Mouse (Mus musculus): Measurements from ENCODE around the gene 1700016C15Rik. TPM values are rescaled to one million over a fixed set of nuclear protein-coding genes. Genes with fewer than 3 reads are reported as not detected.

1700016C15Rik gene
- polyA plus RNA-seq, 1 experiment from 2014 or later = not detected

DNA sequence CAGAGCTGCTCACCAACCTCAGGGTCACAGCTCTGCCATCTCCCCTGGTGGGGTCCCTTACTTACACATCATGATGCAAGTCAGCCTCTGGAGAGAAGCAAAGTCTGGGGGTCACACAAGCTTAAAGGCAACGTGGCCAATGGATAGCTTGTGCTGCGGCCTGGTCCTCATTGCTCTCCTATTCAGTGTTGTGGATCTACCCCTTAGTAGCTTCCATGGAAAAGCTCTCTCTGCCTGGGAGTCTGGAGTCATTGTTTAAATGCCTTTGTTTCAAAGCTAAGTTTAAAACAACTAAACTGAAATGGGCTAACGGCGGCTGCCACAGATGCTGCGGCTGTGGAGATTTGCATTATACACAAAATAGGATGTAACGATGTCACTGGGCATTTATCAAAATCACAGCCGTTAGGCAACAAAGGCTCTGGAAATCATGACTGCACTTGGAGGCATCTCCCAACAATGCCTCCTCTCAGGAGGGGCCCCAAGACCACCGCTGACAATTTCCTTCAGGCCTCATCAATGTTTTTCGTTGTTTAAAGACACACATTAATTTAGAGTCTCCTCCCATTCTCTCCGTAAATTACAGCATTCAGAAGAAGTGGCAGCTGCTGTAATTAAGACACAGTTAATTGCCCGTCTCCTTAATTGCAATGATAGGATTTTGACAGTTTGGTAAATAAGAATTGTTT, 11.1 kb upstream of the 1700016C15Rik start:
- Histone ChIP-seq H3K9me3 (ENCODE audit: low read depth, low read length) (no peaks in the 10 kb centered on the region), H3K36me3 (ENCODE audit: insufficient read depth) (no peaks in the 10 kb centered on the region), H3K27ac (ENCODE audit: low read depth) (no peak overlapping the region), H3K9ac (no peak overlapping the region), H3K4me2 (no peak overlapping the region), H3K4me1 (ENCODE audit: insufficient read depth) (no peaks in the 10 kb centered on the region), H3K27me3 (ENCODE audit: insufficient read depth, low read length) (no peaks in the 10 kb centered on the region), H3K4me3 (ENCODE audit: low read depth, low read length) (no peak overlapping the region)
- ATAC-seq (ENCODE audit: insufficient read depth) = no peak
- TF ChIP-seq CTCF (IDR thresholded peaks at IDR 0.05; ENCODE audit: low read depth) = no peak
- WGBS = 65% methylated on average over 11 of the region's 11 CpGs
- peak; percentile 13 for DNase-seq

GRCm38 (mm10) chr1:177719029-177719427, 10.6 kb upstream of the 1700016C15Rik start:
- ATAC-seq (ENCODE audit: insufficient read depth) = no peak
- Histone ChIP-seq H3K9ac (no peak overlapping the region), H3K4me3 (ENCODE audit: low read depth, low read length) (no peak overlapping the region), H3K4me1 (ENCODE audit: insufficient read depth) (no peaks in the 10 kb centered on the region), H3K4me2 (no peak overlapping the region), H3K36me3 (ENCODE audit: insufficient read depth) (no peaks in the 10 kb centered on the region), H3K27ac (ENCODE audit: low read depth) (no peak overlapping the region), H3K27me3 (ENCODE audit: insufficient read depth, low read length) (no peaks in the 10 kb centered on the region), H3K9me3 (ENCODE audit: low read depth, low read length) (no peaks in the 10 kb centered on the region)
- no peak for DNase-seq
- 63% methylated on average over 3 of the region's 3 CpGs for WGBS
- no peak for TF ChIP-seq CTCF (IDR thresholded peaks at IDR 0.05; ENCODE audit: low read depth)

GRCm38 (mm10) chr1:177723786-177724185, 5.8 kb upstream of the 1700016C15Rik start:
- Histone ChIP-seq H3K9me3 (ENCODE audit: low read depth, low read length) (no peaks in the 10 kb centered on the region), H3K4me3 (ENCODE audit: low read depth, low read length) (no peak overlapping the region), H3K4me1 (ENCODE audit: insufficient read depth) (no peaks in the 10 kb centered on the region), H3K27me3 (ENCODE audit: insufficient read depth, low read length) (no peaks in the 10 kb centered on the region), H3K4me2 (no peak overlapping the region), H3K27ac (ENCODE audit: low read depth) (no peak overlapping the region), H3K9ac (no peak overlapping the region), H3K36me3 (ENCODE audit: insufficient read depth) (no peaks in the 10 kb centered on the region)
- no peak for ATAC-seq (ENCODE audit: insufficient read depth)
- 69% methylated on average over 4 of the region's 4 CpGs for WGBS
- TF ChIP-seq CTCF (IDR thresholded peaks at IDR 0.05; ENCODE audit: low read depth) = no peak
- no peak for DNase-seq

DNA sequence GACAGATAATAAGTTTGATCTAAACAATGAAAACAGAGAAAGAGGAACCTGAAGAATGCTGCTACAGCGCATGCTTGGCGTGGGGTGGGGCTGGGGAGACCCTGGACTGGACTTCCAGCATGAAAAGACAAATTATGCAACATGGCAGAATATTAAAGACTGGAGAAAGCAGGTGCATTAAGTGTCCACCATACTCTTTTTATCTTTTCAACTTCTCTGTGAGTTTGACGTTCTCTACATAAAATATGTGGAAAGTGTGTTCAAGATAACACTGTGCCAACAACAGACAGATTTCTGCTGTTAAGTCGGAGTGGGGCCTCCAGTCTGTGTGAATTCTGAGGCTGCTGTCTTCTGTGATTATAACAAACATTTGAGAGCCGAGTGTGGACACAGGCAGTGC, 2.7 kb upstream of the 1700016C15Rik start:
- no peak for TF ChIP-seq CTCF (IDR thresholded peaks at IDR 0.05; ENCODE audit: low read depth)
- 0 out of 2 replicates have a peak, but pooled peaks cover 3% of the 10 kb centered on the region for H3K9me3 ChIP-seq (ENCODE audit: low read depth, low read length)
- no peaks in the 10 kb centered on the region for H3K4me1 ChIP-seq (ENCODE audit: insufficient read depth)
- H3K9ac ChIP-seq = no peak overlapping the region
- no peak overlapping the region for H3K27ac ChIP-seq (ENCODE audit: low read depth)
- H3K27me3 ChIP-seq (ENCODE audit: insufficient read depth, low read length) = no peaks in the 10 kb centered on the region
- ATAC-seq (ENCODE audit: insufficient read depth) (0 out of 2 replicates have a peak, but pooled peaks have one; percentile 26), DNase-seq (peak; percentile 21)
- no peak overlapping the region for H3K4me2 ChIP-seq
- WGBS = 32% methylated on average over 5 of the region's 5 CpGs
- no peak overlapping the region for H3K4me3 ChIP-seq (ENCODE audit: low read depth, low read length)
- H3K36me3 ChIP-seq (ENCODE audit: insufficient read depth) = no peaks in the 10 kb centered on the region

DNA sequence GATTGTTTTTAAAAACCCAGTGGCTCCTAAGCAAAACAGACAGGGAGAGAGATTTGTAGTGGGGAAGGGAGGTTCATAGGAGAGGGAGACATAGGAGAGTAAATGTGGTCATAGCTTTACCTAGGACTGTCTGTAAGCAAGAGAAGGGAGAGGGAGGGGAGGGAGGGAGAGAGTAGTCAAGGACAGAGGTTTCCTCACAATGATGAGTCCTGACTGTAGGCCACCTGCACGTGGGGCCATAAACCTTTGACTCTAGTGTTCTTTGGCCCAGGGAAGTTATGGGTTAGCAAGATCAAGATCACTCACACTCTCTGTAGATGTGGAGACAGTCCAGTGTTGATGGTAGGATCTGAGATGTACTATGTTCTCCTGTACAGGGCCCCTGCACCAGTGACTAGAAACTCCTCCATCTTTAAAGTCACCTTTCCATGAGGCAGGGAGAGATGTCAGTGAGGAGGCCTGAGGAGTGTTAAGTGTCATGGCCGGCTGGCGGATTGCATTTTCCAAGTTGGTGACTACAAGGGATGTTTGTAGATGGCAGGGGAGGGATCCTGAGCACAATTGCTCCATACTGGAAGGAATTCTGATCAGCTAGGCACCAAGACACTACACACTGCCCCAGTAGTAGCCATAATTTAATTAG, 1.6 kb upstream of the 1700016C15Rik start:
- no peak overlapping the region for H3K4me3 ChIP-seq (ENCODE audit: low read depth, low read length)
- no peaks in the 10 kb centered on the region for H3K36me3 ChIP-seq (ENCODE audit: insufficient read depth)
- WGBS = 80% methylated on average over 3 of the region's 3 CpGs
- DNase-seq = no peak
- TF ChIP-seq CTCF (IDR thresholded peaks at IDR 0.05; ENCODE audit: low read depth) = no peak
- no peak overlapping the region for H3K4me2 ChIP-seq
- no peaks in the 10 kb centered on the region for H3K27me3 ChIP-seq (ENCODE audit: insufficient read depth, low read length)
- no peak for ATAC-seq (ENCODE audit: insufficient read depth)
- H3K4me1 ChIP-seq (ENCODE audit: insufficient read depth) = no peaks in the 10 kb centered on the region
- H3K9ac ChIP-seq = no peak overlapping the region
- H3K27ac ChIP-seq (ENCODE audit: low read depth) = no peak overlapping the region
- H3K9me3 ChIP-seq (ENCODE audit: low read depth, low read length) = 0 out of 2 replicates have a peak, but pooled peaks cover 3% of the 10 kb centered on the region

GRCm38 (mm10) chr1:177731973-177732372, 2.4 kb downstream of the 1700016C15Rik start:
- Histone ChIP-seq H3K9ac (no peak overlapping the region), H3K4me1 (ENCODE audit: insufficient read depth) (no peaks in the 10 kb centered on the region), H3K4me2 (no peak overlapping the region), H3K4me3 (ENCODE audit: low read depth, low read length) (no peak overlapping the region), H3K36me3 (ENCODE audit: insufficient read depth) (no peaks in the 10 kb centered on the region), H3K9me3 (ENCODE audit: low read depth, low read length) (0 out of 2 replicates have a peak, but pooled peaks cover 3% of the 10 kb centered on the region), H3K27me3 (ENCODE audit: insufficient read depth, low read length) (no peaks in the 10 kb centered on the region), H3K27ac (ENCODE audit: low read depth) (no peak overlapping the region)
- DNase-seq (no peak), ATAC-seq (ENCODE audit: insufficient read depth) (no peak)
- no peak for TF ChIP-seq CTCF (IDR thresholded peaks at IDR 0.05; ENCODE audit: low read depth)
- WGBS = 85% methylated on average over 3 of the region's 3 CpGs

DNA sequence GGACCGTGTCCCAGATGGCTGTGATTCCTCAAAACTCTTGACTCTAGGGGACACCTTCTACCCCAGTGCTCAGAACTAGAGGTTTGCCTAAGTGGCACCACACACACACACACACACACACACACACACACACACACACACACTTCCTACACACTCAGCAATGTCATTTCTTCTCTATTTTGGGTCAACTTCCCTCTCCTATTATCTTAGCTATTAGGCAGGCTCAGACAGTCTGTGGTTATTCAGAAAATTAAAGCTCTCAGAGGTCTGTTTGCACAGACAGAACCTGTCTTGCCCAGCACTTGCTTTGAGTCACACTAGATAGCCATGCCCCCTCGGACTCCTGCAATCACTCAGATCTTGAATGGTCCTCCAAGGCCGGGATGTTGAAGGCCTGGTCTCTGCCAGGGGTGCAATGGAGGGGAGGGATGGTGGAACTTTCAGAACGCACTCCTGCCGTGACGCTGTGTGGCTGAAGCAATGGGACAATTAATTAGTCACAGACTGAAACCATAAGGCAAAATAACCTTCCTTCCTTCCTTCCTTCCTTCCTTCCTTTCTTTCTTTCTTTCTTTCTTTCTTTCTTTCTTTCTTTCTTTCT, 8.0 kb downstream of the 1700016C15Rik start:
- 37% methylated on average over 6 of the region's 6 CpGs for WGBS
- no peak for DNase-seq
- TF ChIP-seq CTCF (IDR thresholded peaks at IDR 0.05; ENCODE audit: low read depth) = no peak

More for the DNA sequence above, 8.0 kb downstream of the 1700016C15Rik start:
- no peak for ATAC-seq (ENCODE audit: insufficient read depth)
- no peak overlapping the region for H3K4me2 ChIP-seq
- no peaks in the 10 kb centered on the region for H3K9me3 ChIP-seq (ENCODE audit: low read depth, low read length)
- no peak overlapping the region for H3K4me3 ChIP-seq (ENCODE audit: low read depth, low read length)
- H3K36me3 ChIP-seq (ENCODE audit: insufficient read depth) = no peaks in the 10 kb centered on the region
- H3K4me1 ChIP-seq (ENCODE audit: insufficient read depth) = no peaks in the 10 kb centered on the region
- H3K9ac ChIP-seq = no peak overlapping the region
- H3K27ac ChIP-seq (ENCODE audit: low read depth) = no peak overlapping the region
- H3K27me3 ChIP-seq (ENCODE audit: insufficient read depth, low read length) = no peaks in the 10 kb centered on the region
